Comparison of ENCODE assay signal across 8 mouse cellular contexts in the genomic region with DNA sequence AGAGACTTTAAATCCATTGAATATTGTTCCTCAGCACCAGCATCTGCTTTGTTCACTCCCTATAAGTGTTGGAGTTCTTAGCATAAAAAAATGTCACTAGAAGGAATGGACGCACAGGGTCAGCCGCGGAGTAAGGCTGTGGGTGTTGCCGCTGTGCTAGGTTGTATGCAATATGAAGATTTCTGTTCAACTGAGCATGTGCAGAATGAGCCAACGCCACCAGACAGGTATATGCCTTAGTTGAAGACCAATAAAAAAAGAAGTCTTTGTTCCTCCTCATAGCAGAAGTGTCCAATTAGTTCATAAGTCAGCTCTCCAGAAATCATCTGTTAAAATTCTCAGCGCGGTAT. TPM values are rescaled to one million over a fixed set of nuclear protein-coding genes. Genes with fewer than 3 reads are reported as not detected.
A peak's percentile ranks its signal among the peaks of the same experiment; 100 is the strongest.
DNase-seq lines count a peak whose midpoint lies in the region; ATAC-seq and TF ChIP-seq lines count a peak whose summit lies in the region.

No protein-coding gene starts in this region.

- no peaks in the 10 kb centered on the region for H3K36me3 ChIP-seq in forebrain, embryonic 14.5 days (ENCODE audit: control insufficient read depth, insufficient read depth, low read length)
- no peaks in the 10 kb centered on the region for H3K36me3 ChIP-seq in intestine, postnatal 0 days (ENCODE audit: control insufficient read depth, insufficient read depth)
- H3K36me3 ChIP-seq in liver, adult 2 months (ENCODE audit: control insufficient read depth, insufficient read depth, low read length), result no peaks in the 10 kb centered on the region
- H3K36me3 ChIP-seq in midbrain, embryonic 16.5 days (ENCODE audit: control insufficient read depth, insufficient read depth, low read length), result no peaks in the 10 kb centered on the region

- H3K4me1 ChIP-seq in forebrain, embryonic 14.5 days (ENCODE audit: control insufficient read depth, insufficient read depth, low read length), result no peaks in the 10 kb centered on the region
- H3K4me1 ChIP-seq in intestine, postnatal 0 days (replicated peaks; ENCODE audit: control insufficient read depth, insufficient read depth, low read length), result no peaks in the 10 kb centered on the region
- H3K4me1 ChIP-seq in liver, adult 2 months (ENCODE audit: control insufficient read depth, insufficient read depth, low read length), result no peaks in the 10 kb centered on the region
- no peaks in the 10 kb centered on the region for H3K4me1 ChIP-seq in midbrain, embryonic 16.5 days (ENCODE audit: control insufficient read depth, insufficient read depth, low read length)

- TF ChIP-seq POLR2A in liver, adult 2 months (IDR thresholded peaks at IDR 0.05; ENCODE audit: extremely low read depth, insufficient read depth, low read length), result no peak

- peak; percentile 18 for ATAC-seq in forebrain, embryonic 14.5 days
- ATAC-seq in intestine, postnatal 0 days, result 0 out of 2 replicates have a peak, but pooled peaks have one; percentile 50
- peak; percentile 75 for ATAC-seq in midbrain, embryonic 16.5 days

- H3K79me2 ChIP-seq in liver, adult 2 months (ENCODE audit: control insufficient read depth, insufficient read depth, low read length), result no peaks in the 10 kb centered on the region

- DNase-seq in layer of hippocampus, adult 18-20 months (ENCODE audit: low spot score in 2 of 2), result peak; percentile 3 to 17
- DNase-seq in layer of hippocampus, postnatal 25 days (ENCODE audit: extremely low spot score in 1 of 2, low spot score in 1 of 2), result no peak
- DNase-seq in brain, adult 2 months (ENCODE audit: low read depth, low spot score), result peak; percentile 75
- peak; percentile 51 for DNase-seq in forebrain, embryonic 14.5 days (ENCODE audit: low spot score)
- peak; percentile 37 for DNase-seq in liver, adult 2 months (ENCODE audit: extremely low read depth, low read depth, low spot score)
- no peak for DNase-seq in ovary, postnatal 36 days (ENCODE audit: low spot score)

- H3K27me3 ChIP-seq in forebrain, embryonic 14.5 days (replicated peaks; ENCODE audit: control insufficient read depth, insufficient read depth, low read length), result no peaks in the 10 kb centered on the region
- no peaks in the 10 kb centered on the region for H3K27me3 ChIP-seq in intestine, postnatal 0 days (replicated peaks; ENCODE audit: control insufficient read depth, insufficient read depth, low read length)
- H3K27me3 ChIP-seq in liver, adult 2 months (ENCODE audit: control insufficient read depth, insufficient read depth, low read length), result no peaks in the 10 kb centered on the region
- H3K27me3 ChIP-seq in midbrain, embryonic 16.5 days (ENCODE audit: control insufficient read depth, insufficient read depth, low read depth, low read length), result no peaks in the 10 kb centered on the region

- peak overlapping the region; percentile 60 for H3K9ac ChIP-seq in forebrain, embryonic 14.5 days (ENCODE audit: low read length)
- 0 out of 2 replicates have a peak overlapping the region, but pooled peaks have one; percentile 17 for H3K9ac ChIP-seq in intestine, postnatal 0 days (ENCODE audit: low read depth, low read length)
- H3K9ac ChIP-seq in liver, adult 2 months (ENCODE audit: low read depth, low read length), result peak overlapping the region; percentile 91
- H3K9ac ChIP-seq in midbrain, embryonic 16.5 days (ENCODE audit: low read depth, low read length), result peak overlapping the region; percentile 47

- H3K27ac ChIP-seq in forebrain, embryonic 14.5 days (ENCODE audit: low read depth, low read length), result peak overlapping the region; percentile 88
- H3K27ac ChIP-seq in intestine, postnatal 0 days (ENCODE audit: low read depth, low read length), result peak overlapping the region; percentile 62
- H3K27ac ChIP-seq in liver, adult 2 months (replicated peaks; ENCODE audit: insufficient read depth, low read depth, low read length), result peak overlapping the region; percentile 99; the same call in 1 of the 2 replicates
- peak overlapping the region; percentile 87 for H3K27ac ChIP-seq in midbrain, embryonic 16.5 days (ENCODE audit: low read length)

- H3K9me3 ChIP-seq in forebrain, embryonic 14.5 days (replicated peaks; ENCODE audit: control insufficient read depth, low read length), result no peaks in the 10 kb centered on the region
- H3K9me3 ChIP-seq in intestine, postnatal 0 days (ENCODE audit: control insufficient read depth), result no peaks in the 10 kb centered on the region
- no peaks in the 10 kb centered on the region for H3K9me3 ChIP-seq in midbrain, embryonic 16.5 days (replicated peaks; ENCODE audit: control insufficient read depth, low read length, poor library complexity, severe bottlenecking)

- WGBS in forebrain, embryonic 14.5 days, result 29% methylated on average over 7 of the region's 7 CpGs
- 23% methylated on average over 7 of the region's 7 CpGs for WGBS in intestine, postnatal 0 days
- 4% methylated on average over 7 of the region's 7 CpGs for WGBS in liver, adult 2 months
- whole genome bisulfite sequencing in midbrain, embryonic 16.5 days, result 20% methylated on average over 7 of the region's 7 CpGs

- no peak for TF ChIP-seq CTCF in intestine, postnatal 0 days (IDR thresholded peaks at IDR 0.05; ENCODE audit: low read depth)
- no peak for TF ChIP-seq CTCF in liver, adult 2 months (IDR thresholded peaks at IDR 0.05; ENCODE audit: low read depth, low read length)

- peak overlapping the region; percentile 54 for H3K4me3 ChIP-seq in forebrain, embryonic 14.5 days (ENCODE audit: low read depth, low read length)
- H3K4me3 ChIP-seq in intestine, postnatal 0 days (ENCODE audit: low read depth, low read length), result peak overlapping the region; percentile 61
- peak overlapping the region; percentile 99 for H3K4me3 ChIP-seq in liver, adult 2 months (ENCODE audit: insufficient read depth, low read depth, low read length)
- H3K4me3 ChIP-seq in midbrain, embryonic 16.5 days (ENCODE audit: low read depth, low read length), result peak overlapping the region; percentile 63

- H3K4me2 ChIP-seq in forebrain, embryonic 14.5 days (ENCODE audit: low read length), result peak overlapping the region; percentile 51
- peak overlapping the region; percentile 69 for H3K4me2 ChIP-seq in intestine, postnatal 0 days (replicated peaks; ENCODE audit: low read depth)
- peak overlapping the region; percentile 51 for H3K4me2 ChIP-seq in midbrain, embryonic 16.5 days (ENCODE audit: low read length)

RNA-seq across cellular contexts. Expression of gene Cask, which starts 3.7 kb away (rescaled TPM):
- 10 to 100 TPM; 70.0 to 73.2 TPM for total RNA-seq in layer of hippocampus, adult 18-20 months (2021)
- 10 to 100 TPM; 85.7 to 87.7 TPM for total RNA-seq in layer of hippocampus, postnatal 25 days (2021)
- polyA plus RNA-seq in forebrain, embryonic 14.5 days (2014; fragmentation: Nextera tagmentation; extraction: Ambion mirVana), result 32.6 and 37.7 TPM in 2 replicates
- polyA plus RNA-seq in intestine, postnatal 0 days (2015; fragmentation: Nextera tagmentation; extraction: Ambion mirVana), result 9.0 and 9.8 TPM in 2 replicates
- total RNA-seq in liver, adult 2 months (2014; rRNA removed), result 9.3 and 10.6 TPM in 2 replicates
- 1.8 and 2.7 TPM in 2 replicates for polyA plus RNA-seq in liver, adult 2 months (2012; rRNA removed)
- polyA plus RNA-seq in midbrain, embryonic 16.5 days (2015; fragmentation: Nextera tagmentation; extraction: Ambion mirVana), result 70.0 and 74.3 TPM in 2 replicates

Comparison
In these comparisons a context has a peak if more than half of its experiments do, and no peak if none do; other contexts are left out.
1. DNase-seq: peak in layer of hippocampus, adult 18-20 months (2 of 2), brain, adult 2 months (single experiment), forebrain, embryonic 14.5 days (single experiment) and liver, adult 2 months (single experiment); none in layer of hippocampus, postnatal 25 days (0 of 2) and ovary, postnatal 36 days (single experiment).
2. ATAC-seq: peak in every context shown above with its lines; median percentile 75 in midbrain, embryonic 16.5 days; 50 in intestine, postnatal 0 days; 18 in forebrain, embryonic 14.5 days.
3. H3K9ac ChIP-seq: peak in every context shown above with its lines; median percentile 91 in liver, adult 2 months; 60 in forebrain, embryonic 14.5 days; 47 in midbrain, embryonic 16.5 days; 17 in intestine, postnatal 0 days.
4. Peak in every context shown above with its lines, with median percentiles within 50 percentile points of each other: H3K27ac ChIP-seq, H3K4me2 ChIP-seq and H3K4me3 ChIP-seq.